Mouse (Mus musculus): ENCODE measurements around the gene Slc30a2.

Gene Slc30a2

GRCm38 (mm10) chr4:134343071-134344031 is at the start of gene Slc30a2:
Gene Slc30a2, plus strand, starts transcription at chr4:134343181.
- WGBS, result 3% methylated on average over 61 of the region's 61 CpGs

- 69% methylated on average over 9 of the region's 9 CpGs for WGBS
Observed at GRCm38 (mm10) chr4:134293692-134294163, 49.3 kb upstream of the Slc30a2 start.

DNA sequence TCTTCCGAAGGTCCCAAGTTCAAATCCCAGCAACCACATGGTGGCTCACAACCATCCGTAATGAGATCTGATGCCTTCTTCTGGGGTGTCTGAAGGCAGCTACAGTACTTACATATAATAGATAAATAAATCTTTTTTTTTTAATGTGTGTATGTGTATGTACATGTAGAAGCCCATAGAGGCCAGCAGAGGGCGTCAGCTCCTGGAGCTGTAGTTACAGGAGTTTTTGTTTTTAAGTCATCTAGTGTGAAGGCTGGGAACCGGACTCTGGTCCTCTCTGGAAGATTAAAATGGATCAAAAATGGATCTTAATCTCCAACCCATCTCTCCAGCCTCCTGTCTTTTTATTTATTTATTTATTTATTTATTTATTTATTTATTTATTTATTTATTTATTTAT is 46.9 kb upstream of the Slc30a2 start:
- WGBS, result 90% methylated on average over 4 of the region's 4 CpGs

DNA sequence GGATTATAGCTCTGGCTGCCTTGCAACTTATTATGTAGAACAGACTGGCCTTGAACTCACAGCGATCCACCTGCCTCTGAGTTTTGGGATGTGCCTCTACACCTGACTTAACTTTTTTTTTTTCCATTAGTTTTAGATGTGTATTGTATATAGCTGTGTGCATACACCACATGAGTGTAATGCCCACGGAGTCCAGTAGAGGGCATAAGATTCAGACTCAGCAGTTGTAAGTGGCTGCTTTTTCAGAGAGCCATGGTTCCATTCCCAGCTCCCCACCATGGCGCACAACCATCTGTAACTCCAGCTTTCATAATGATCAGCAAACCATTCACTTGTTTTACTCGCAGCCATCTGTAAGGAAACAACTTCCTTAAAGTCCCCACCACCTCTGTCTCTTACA is 46.5 kb upstream of the Slc30a2 start:
- 91% methylated on average over 4 of the region's 4 CpGs for WGBS

DNA sequence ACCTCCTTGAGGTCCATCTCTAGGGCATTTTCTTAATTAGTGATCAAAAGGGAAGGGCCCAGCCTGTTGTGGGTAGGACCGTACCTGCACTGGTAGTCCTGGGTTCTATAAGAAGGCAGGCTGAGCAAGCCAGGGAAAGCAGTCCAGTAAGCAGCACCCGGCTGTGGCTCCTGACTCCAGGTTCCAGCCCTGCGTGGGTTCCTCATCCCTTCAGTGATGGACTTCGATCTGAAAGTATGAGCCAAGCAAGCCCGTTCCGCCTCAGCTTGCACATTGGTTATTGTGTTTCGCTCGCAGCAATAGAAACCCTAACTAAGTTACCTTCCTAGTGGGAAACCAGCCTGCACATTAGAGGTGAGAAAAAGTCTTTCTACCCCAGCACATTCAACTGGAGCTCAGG is 45.6 kb upstream of the Slc30a2 start:
- WGBS, result 88% methylated on average over 8 of the region's 8 CpGs

DNA sequence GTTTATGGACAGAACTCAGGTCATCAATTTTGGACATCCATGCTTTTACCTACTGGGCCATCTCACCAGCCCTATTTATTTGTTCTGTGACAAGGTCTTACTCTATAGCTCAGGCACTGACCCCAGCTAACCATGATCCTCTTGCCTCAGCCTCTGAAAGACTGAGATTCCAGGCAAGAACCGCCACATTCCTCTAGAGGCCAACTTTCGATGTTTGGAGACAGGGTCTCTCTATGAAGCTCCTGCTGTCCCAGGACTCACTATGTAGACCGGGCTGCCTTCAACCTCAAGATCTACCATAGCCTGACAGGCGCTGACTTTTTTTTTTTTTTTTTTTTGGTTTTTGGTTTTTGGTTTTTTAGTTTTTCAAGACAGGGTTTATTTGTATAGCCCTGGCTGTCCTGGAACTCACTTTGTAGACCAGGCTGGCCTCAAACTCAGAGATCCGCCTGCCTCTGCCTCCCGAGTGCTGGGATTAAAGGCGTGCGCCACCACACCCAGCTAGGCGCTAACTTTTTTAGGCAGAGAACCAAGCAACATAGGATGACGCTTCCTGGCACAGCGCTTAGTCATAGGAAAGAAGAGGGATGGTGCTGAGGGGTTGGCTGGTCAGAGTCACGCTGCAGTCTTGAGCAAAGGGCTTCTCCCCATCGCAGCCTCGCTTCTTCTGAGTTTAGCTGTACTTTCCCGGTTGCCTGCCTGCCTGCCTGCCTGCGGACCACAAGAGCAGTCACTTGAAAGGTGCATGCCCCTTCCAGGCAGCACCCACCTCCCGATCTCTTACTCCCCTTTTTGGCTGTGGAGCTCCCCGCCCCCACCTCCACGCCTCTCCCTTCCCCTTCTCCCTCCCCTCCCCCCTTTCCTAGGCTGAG is 44.1 kb upstream of the Slc30a2 start:
- 71% methylated on average over 19 of the region's 19 CpGs for WGBS

- 57% methylated on average over 4 of the region's 4 CpGs for WGBS
Observed at GRCm38 (mm10) chr4:134299498-134299810, 43.5 kb upstream of the Slc30a2 start.

DNA sequence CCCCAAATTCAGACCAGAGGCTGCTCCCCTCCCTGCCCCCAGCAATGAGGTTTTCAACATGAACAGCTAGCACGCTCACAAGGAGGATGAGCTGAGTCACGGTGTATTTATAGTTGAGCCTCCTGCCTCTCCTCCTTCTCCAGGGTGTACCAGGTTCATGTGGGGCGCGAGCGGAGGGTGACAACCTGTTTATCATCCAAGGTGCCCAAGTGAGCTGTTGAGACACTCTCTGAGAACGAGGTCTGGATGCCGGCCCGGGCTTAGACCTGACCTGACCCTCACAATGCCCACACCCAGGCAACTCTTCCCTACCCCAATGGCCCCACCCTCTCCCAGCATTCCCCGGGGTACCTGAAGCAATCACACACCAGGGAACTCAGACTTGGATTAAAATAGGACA is 42.7 kb upstream of the Slc30a2 start:
- 46% methylated on average over 9 of the region's 9 CpGs for WGBS

DNA sequence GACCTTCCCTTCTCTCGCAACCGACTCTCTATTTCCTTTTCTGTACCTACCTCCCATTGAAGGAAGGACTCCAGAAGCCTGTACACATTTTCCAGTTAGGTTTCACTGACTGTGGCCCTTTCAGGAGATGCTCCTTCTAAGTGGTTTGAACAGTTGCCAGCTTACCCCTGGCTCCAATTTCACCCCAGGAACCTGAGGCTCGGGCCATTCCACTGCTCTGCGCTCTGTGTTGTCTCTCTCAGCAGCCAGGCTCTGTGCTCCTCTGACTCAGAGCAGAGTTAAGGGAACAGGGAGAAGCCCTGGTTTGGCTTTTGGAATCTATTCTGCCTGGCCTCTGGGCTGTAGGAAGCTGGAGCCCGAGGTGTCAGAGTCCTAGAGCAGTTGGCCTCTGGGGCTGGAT is 40.9 kb upstream of the Slc30a2 start:
- 85% methylated on average over 5 of the region's 5 CpGs for WGBS

DNA sequence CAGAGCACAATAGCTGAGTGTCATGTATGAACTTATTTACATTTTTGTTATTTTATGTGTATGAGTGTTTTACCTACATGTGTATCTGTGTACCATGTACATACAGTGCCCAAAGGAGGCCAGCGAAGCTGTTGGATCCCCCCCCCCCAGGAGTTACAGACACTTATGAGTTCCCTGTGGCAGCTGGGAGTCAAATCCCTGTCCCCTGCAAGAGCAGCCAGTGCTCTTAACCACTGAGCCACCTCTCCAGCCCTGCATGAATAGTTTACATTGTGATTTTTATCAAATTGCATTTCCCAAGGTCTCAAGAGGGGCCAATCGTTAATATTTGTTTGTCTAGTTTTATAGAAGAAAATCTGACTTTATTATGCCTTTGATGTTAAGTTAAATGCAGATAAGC is 36.0 kb upstream of the Slc30a2 start:
- 63% methylated on average over 2 of the region's 2 CpGs for WGBS

DNA sequence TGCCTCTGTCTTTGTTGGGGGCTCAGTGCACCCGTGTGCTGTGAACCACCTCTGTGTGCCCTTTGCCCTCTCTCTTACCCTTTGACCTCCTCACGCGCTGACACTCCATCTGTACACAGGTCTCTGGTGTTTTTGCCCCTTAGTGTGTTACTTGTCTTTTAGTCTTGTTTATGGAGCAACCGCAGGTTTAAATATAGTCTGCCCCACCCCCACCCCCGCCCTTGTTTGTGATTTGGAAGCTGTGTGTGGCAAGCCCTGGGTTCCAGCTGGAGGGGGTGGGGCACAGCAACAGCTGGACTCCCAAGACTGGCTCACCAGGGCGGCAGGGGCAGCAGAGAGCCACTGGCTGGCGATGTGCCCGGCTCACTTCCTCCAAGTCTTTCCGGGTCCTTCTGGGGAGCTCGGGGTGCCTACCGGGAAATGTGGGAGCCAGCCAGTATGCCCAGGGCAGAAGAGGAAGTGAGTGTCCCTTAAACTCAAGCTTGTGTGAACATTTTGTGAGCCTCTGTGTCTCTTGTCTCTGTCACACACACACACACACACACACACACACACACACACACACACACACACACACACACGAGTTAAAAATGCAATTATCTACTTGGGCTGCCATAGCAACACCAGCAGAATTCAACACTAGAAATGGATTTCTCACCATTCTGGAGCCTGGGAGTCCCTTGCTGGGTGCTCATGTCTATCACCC is 35.5 kb upstream of the Slc30a2 start:
- 9% methylated on average over 12 of the region's 12 CpGs for WGBS

DNA sequence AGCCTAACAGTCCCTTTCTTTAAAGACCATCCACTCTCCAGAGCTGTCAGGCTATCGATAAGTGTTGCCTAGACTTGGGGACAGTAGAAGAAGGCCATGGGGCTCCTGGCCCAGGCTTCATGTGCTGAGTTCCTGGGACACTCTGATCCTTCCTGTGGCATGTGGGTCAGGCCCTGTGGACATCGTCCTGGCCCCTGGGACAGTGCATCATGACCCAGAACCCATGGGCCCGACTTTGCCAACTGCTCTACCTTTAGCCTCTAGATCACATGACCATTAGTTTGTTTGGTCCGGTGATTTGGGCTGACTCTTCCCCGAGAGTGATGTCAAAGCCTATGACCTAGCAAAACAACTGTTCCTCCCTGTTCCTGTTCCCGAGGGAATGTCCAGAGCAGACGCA is 32.9 kb upstream of the Slc30a2 start:
- 91% methylated on average over 7 of the region's 7 CpGs for WGBS

DNA sequence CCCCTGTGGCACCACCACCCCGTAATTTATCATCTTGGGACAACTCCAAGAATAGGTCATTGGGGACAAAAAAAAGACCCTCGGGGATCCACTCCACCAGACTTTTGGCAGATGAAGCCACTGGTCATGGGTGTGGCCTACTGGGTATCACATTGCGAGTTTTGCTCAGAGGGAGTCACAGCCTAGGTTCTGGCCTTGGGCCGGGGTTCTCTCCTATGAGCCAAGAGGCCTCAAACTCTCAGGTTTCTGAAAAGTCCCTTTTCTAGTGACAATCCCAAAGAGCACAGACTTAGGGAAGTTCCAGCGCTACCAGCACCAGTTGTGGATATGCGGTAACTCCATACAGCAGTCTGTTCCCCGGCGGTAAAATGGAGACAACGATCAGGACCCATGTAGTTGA is 32.3 kb upstream of the Slc30a2 start:
- WGBS, result 89% methylated on average over 9 of the region's 9 CpGs

DNA sequence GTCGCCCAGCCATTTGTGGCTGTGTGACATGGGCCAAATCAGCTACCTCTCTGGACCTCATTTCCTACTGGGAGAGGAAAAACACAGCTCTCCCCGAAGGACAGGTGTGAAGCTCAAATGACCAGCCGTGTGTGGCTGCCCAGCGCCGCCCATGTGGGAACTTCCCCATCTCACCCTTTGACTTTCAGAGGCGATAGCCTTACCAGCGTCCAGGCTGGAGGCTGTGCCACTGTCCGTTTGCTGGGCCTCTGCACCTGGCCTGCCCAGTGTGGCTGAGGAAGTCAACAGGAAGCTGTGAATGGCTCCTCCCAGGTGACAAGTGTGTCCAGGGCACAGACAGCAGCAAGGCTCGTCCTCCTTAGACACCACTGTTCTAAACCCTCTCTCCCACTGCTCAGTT is 31.2 kb upstream of the Slc30a2 start:
- WGBS, result 88% methylated on average over 9 of the region's 9 CpGs

DNA sequence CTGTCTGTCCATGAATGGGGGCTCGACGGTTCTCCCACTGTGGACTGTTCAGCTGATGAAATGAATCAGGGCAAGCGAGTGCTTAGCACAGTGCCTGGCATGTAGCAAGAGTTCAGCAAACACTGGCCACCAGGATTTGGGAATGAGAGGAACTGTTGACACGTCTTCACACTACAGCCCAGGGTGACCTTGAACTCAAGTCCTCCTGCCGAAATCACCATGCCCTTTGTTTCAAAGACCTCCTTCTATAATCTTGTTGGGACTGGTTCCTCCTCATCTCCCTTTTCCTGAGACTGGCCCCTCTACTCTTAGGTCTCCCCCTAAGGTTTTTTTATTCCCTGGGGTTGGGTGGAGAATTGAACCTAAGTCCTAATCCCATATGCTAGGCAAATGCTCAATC is 30.6 kb upstream of the Slc30a2 start:
- WGBS, result 98% methylated on average over 5 of the region's 5 CpGs

DNA sequence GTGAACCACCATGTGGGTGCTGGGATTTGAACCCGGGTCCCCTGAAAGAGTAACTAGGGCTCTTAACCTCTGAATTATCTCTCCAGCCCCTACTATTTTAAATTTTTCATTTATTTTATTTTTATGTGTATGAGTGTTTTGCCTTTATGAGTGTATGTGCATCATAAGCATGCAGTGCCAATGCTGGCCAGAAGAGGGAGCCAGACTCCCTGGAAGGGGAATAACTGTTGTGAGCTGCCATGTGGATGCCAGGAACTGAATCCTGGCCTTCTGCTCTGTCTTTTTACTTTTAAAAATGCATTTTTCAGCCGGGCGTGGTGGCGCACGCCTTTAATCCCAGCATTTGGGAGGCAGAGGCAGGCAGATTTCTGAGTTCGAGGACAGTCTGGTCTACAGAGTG is 30.1 kb upstream of the Slc30a2 start:
- 95% methylated on average over 6 of the region's 6 CpGs for WGBS

GRCm38 (mm10) chr4:134314081-134314655 is 28.8 kb upstream of the Slc30a2 start:
- 76% methylated on average over 4 of the region's 4 CpGs for WGBS

DNA sequence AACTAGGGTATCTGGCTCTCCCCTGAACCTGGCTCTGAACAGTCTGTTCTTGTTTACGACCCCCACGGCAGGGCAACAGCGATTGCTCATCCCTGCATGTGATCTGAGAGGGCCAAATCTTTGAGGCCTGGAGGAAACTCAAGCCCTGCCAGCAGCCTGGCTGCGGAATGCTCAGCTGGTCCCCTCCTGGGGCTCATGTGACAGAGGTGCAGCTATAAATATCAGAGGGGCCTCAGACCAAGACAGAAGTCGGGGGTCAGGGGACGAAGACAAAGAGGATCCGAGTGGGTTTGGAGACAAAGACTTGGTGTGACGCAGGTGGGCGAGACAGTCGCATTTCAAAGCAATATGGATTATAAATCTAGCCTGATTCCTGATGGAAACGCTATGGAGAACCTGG is 28.1 kb upstream of the Slc30a2 start, which contains the start of gene Trim63:
TSS of gene Trim63 (plus strand) at position 245 of the 400 bp plus-strand sequence.
- WGBS, result 60% methylated on average over 11 of the region's 11 CpGs

GRCm38 (mm10) chr4:134315470-134315869 is 27.5 kb upstream of the Slc30a2 start:
- 85% methylated on average over 9 of the region's 9 CpGs for WGBS

DNA sequence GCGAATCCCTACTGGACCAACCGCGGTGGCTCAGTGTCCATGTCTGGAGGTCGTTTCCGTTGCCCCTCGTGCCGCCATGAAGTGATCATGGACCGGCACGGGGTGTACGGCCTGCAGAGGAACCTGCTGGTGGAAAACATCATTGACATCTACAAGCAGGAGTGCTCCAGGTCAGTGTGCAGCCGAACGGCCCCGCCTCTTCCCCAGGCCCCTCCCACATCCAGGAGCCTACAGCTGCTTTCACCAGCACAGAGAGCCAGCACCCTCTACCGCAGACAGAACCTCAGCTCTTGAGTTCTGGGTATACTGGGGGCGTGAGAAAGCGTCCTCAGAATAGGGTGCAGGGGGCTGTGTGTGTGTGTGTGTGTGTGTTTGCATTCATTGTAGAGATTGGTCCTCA is 26.6 kb upstream of the Slc30a2 start:
- 59% methylated on average over 16 of the region's 16 CpGs for WGBS

DNA sequence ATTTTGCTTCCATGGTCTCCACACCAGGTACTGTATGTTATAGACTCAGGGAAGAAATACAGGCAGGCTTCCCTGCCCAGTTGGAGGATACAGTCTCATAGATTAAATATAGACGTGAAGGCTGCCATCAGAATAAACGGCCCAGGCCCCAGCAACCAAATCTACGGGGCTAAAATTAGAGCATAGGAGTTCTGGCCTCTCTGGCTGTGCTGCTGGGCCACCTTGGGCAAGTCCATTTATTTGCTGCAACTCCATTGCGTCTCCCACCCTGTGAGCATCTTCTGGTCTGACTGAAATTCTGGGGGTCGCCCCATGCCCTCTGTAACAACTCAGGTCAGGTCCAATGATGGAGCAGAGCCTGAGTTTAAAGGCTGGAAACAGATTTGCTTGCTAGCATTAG is 23.9 kb upstream of the Slc30a2 start:
- 88% methylated on average over 5 of the region's 5 CpGs for WGBS

GRCm38 (mm10) chr4:134319674-134320073 is 23.3 kb upstream of the Slc30a2 start:
- WGBS, result 86% methylated on average over 5 of the region's 5 CpGs

Data from cerebral cortex, adult 2 months (tissue).